Mouse (Mus musculus) hindbrain, embryonic 16.5 days (tissue): ENCODE measurements around the gene Ubxn1. TPM values are rescaled to one million over a fixed set of nuclear protein-coding genes. Genes with fewer than 3 reads are reported as not detected.
A peak's percentile ranks its signal among the peaks of the same experiment; 100 is the strongest.
"Not testable (repeated sequence)": the region's sequence is repeated elsewhere in the genome, so short reads cannot be mapped to it uniquely, and the experiment has no call there.

Experiments
- ATAC-seq: fragments of 200-750 bp; cut with Nextera tagmentation; 2 replicates; pipeline ENCODE4 v1.8.0; 2017; ENCODE audit warnings: moderate TSS enrichment, moderate library complexity
- H3K27ac ChIP-seq: fragments of 300-500 bp; sonication (generic); 2 replicates; pipeline ENCODE4 v1.5.1; 2014; ENCODE audit warnings: low read depth, mild to moderate bottlenecking, control low read depth, low read length, moderate library complexity
- H3K27me3 ChIP-seq: fragments of 300-500 bp; sonication (generic); replicated peaks from 2 replicates; pipeline ENCODE4 v1.6.1; 2014; ENCODE audit warnings: low read length; ENCODE audit not compliant: control insufficient read depth, insufficient read depth
- H3K36me3 ChIP-seq: fragments of 300-500 bp; sonication (generic); 2 replicates; pipeline ENCODE4 v1.6.1; 2014; ENCODE audit warnings: mild to moderate bottlenecking, low read length, moderate library complexity, mixed read lengths; ENCODE audit not compliant: control insufficient read depth, insufficient read depth
- H3K4me1 ChIP-seq: fragments of 300-500 bp; sonication (generic); 2 replicates; pipeline ENCODE4 v1.6.1; 2014; ENCODE audit warnings: low read depth, low read length; ENCODE audit not compliant: control insufficient read depth, insufficient read depth
- H3K4me2 ChIP-seq: fragments of 300-500 bp; sonication (generic); 2 replicates; pipeline ENCODE4 v1.6.1; 2014; ENCODE audit warnings: mild to moderate bottlenecking, low read length, control low read depth, moderate library complexity
- H3K4me3 ChIP-seq: fragments of 300-500 bp; sonication (generic); 2 replicates; pipeline ENCODE4 v1.5.1; 2014; ENCODE audit warnings: mild to moderate bottlenecking, low read length, control low read depth, moderate library complexity
- H3K9ac ChIP-seq: fragments of 300-500 bp; sonication (generic); 2 replicates; pipeline ENCODE4 v1.6.1; 2014; ENCODE audit warnings: low read depth, mild to moderate bottlenecking, control low read depth, low read length, moderate library complexity
- H3K9me3 ChIP-seq: fragments of 300-500 bp; sonication (generic); 2 replicates; pipeline ENCODE4 v1.6.1; 2014; ENCODE audit warnings: mild to moderate bottlenecking, low read length, moderate library complexity; ENCODE audit not compliant: control insufficient read depth
- WGBS: fragments of 180-500 bp; shearing (Covaris S2); extraction: QIAGEN DNeasy Blood & Tissue Kit; methylation state at CpG from one replicate; pipeline ENCODE4 v1.1.7; 2014; 5-methylcytosine and 5-hydroxymethylcytosine counted together
- polyA plus RNA-seq: library from polyadenylated mRNA; unstranded; fragments of >200 nt; fragmentation: Nextera tagmentation; extraction: Ambion mirVana; gene quantifications from 2 replicates; pipeline ENCODE4 v1.2.1, GENCODE M21; 2015

The Ubxn1 gene
- polyA plus RNA-seq, 1 experiment from 2014 or later: 151 TPM

DNA sequence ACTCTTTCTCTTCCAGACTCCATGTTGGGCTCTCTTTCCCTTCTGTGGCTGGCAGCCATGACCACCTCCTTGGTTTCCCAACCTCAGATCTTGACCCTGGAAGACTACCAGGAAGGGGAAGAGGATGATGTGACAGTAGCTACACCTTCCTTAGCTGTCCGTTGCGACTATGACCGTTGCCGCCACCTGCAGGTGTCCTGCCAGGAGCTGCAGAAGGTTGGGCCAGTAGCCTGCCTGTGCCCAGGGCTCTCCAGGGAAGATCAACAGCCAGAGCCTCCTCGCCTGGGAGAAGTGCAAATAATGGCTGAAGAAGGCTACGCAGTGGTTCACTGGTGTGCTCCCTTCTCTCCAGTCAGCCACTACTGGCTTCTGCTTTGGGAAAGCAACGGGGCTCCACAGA, 19.7 kb upstream of the Ubxn1 start:
- H3K9ac ChIP-seq: no peak overlapping the region
- peaks cover 11% of the 10 kb centered on the region for H3K36me3 ChIP-seq
- H3K27ac ChIP-seq: no peak overlapping the region
- WGBS: 57% methylated on average over 7 of the region's 7 CpGs
- no peak for ATAC-seq
- H3K4me1 ChIP-seq: no peaks in the 10 kb centered on the region
- H3K4me3 ChIP-seq: no peak overlapping the region
- H3K9me3 ChIP-seq: no peaks in the 10 kb centered on the region
- no peak overlapping the region for H3K4me2 ChIP-seq
- no peaks in the 10 kb centered on the region for H3K27me3 ChIP-seq

DNA sequence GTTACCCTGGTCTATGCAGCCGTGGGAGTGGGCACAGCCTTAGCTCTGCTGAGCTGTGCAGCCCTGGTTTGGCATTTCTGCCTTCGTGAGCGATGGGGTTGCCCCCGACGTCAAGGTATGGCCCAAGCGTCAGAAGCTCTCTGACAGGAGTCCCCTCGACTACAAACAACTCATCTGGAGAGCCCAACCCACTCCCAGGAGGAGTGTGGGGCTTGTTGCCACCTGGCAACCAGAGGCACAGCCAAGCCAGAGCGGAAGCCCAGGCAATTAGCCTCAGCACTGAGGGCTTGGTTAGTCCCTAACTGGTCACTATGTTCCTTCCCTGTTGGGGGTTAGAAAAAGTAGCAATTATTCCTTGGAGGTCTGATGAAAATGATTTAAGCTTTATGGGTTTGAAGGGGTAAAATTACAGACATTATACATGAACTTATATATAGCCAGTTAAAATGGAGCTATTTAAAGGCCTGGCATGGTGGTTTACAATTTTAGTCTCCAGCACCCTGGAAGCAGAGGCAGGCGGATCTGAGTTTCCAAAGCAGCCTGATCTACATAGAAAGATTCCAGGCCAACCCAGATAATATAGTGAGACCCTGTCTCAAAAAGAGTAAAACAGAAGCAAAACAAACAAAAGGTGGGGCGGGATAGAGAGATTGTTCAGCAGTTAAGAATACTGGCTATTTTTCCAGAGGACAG, 18.9 kb upstream of the Ubxn1 start:
- Histone ChIP-seq H3K4me2 (no peak overlapping the region), H3K9me3 (no peaks in the 10 kb centered on the region), H3K27me3 (no peaks in the 10 kb centered on the region), H3K27ac (no peak overlapping the region), H3K4me1 (no peaks in the 10 kb centered on the region), H3K36me3 (peaks cover 7% of the 10 kb centered on the region), H3K4me3 (no peak overlapping the region), H3K9ac (no peak overlapping the region)
- WGBS: 59% methylated on average over 10 of the region's 10 CpGs
- no peak for ATAC-seq

DNA sequence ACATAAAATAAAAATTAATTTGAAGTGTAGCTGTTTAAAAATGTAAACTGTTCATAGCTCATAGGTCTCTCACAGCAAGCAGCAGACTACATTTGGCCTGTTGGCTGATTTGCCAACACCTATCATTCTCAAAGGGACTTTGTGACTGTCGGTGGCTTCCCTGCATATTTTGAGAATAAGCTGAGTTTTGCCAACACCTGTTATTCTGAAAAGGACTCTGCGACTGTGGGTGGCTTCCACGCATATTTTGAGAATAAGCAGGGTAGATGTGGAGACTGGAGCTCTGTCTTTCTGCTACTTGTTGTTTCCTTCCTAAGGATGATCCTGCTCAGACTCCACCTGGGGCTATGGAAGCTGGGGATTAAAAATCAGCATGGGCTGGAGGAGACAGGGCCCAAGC, 18.2 kb upstream of the Ubxn1 start:
- Histone ChIP-seq H3K9ac (no peak overlapping the region), H3K36me3 (peaks cover 2% of the 10 kb centered on the region; the same call in 1 of the 2 replicates), H3K4me2 (no peak overlapping the region), H3K27me3 (no peaks in the 10 kb centered on the region), H3K4me1 (no peaks in the 10 kb centered on the region), H3K9me3 (no peaks in the 10 kb centered on the region), H3K27ac (no peak overlapping the region), H3K4me3 (no peak overlapping the region)
- no peak for ATAC-seq
- 82% methylated on average over 3 of the region's 3 CpGs for WGBS

DNA sequence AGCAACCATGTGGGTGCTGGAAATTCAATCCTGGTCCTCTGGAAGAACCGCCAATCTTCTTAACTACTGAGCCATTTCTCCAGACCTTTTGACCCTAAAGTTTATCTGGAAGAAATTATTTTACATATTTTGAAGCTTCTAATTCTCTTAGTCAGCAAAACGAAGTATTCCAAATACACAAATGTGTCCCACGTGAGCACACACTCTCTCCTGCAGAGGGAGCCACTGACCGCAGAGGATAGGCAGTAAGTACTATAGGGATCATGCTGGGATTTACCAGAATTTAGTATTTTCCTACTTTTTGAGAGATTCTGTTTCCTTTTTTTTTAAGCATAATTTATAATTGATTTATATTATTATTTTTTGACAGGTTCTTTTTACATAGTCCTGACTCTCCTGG, 13.6 kb upstream of the Ubxn1 start:
- no peaks in the 10 kb centered on the region for H3K36me3 ChIP-seq
- 39% methylated on average over 4 of the region's 4 CpGs for WGBS
- no peaks in the 10 kb centered on the region for H3K9me3 ChIP-seq
- no peak overlapping the region for H3K4me3 ChIP-seq
- no peaks in the 10 kb centered on the region for H3K27me3 ChIP-seq
- no peaks in the 10 kb centered on the region for H3K4me1 ChIP-seq
- ATAC-seq: no peak
- H3K27ac ChIP-seq: no peak overlapping the region
- H3K9ac ChIP-seq: no peak overlapping the region
- no peak overlapping the region for H3K4me2 ChIP-seq

DNA sequence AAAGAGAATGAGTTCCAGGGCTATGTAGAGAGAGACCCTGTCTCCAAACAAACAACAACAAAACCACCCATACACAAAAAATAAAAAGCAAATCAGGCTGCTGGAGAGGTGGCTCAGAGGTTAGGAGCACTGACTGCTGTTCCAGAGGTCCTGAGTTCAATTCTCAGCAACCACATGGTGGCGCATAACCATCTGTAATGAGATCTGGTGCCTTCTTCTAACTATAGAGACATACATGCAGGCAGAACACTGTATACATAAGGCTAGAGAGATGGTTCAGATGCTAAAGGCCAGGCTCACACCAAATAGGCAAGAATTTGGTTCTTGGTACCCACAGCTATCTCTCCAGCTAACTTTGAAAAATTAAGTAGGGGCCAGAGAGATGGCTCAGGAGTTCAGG, 12.3 kb upstream of the Ubxn1 start:
- Histone ChIP-seq H3K36me3 (no peaks in the 10 kb centered on the region), H3K9ac (no peak overlapping the region), H3K4me1 (no peaks in the 10 kb centered on the region), H3K27ac (no peak overlapping the region), H3K4me3 (no peak overlapping the region), H3K27me3 (no peaks in the 10 kb centered on the region), H3K9me3 (no peaks in the 10 kb centered on the region), H3K4me2 (no peak overlapping the region)
- WGBS: 15% methylated on average over 1 of the region's 1 CpGs
- no peak for ATAC-seq

DNA sequence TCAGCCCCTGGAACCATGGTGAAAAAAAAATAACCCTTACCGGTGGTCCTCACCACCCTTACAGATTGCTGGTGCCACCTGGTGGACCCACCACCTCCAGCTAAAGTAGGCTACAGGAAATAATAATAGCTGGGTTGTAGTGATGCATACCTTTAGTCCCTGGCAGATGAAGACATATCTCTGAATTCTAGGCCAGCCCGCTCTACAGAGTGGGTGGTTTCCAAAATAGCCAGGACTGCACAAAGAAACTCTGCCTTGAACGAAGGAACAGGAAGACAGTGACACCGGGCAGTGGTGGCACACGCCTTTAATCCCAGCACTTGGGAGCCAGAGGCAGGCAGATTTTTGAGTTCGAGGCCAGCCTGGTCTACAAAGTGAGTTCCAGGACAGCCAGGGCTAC, 7.0 kb upstream of the Ubxn1 start:
- H3K9me3 ChIP-seq: no peaks in the 10 kb centered on the region
- no peaks in the 10 kb centered on the region for H3K36me3 ChIP-seq
- H3K27me3 ChIP-seq: no peaks in the 10 kb centered on the region
- no peak for ATAC-seq
- H3K4me3 ChIP-seq: no peak overlapping the region
- H3K4me2 ChIP-seq: no peak overlapping the region
- no peak overlapping the region for H3K27ac ChIP-seq
- H3K4me1 ChIP-seq: no peaks in the 10 kb centered on the region
- no peak overlapping the region for H3K9ac ChIP-seq
- WGBS: 85% methylated on average over 6 of the region's 6 CpGs

DNA sequence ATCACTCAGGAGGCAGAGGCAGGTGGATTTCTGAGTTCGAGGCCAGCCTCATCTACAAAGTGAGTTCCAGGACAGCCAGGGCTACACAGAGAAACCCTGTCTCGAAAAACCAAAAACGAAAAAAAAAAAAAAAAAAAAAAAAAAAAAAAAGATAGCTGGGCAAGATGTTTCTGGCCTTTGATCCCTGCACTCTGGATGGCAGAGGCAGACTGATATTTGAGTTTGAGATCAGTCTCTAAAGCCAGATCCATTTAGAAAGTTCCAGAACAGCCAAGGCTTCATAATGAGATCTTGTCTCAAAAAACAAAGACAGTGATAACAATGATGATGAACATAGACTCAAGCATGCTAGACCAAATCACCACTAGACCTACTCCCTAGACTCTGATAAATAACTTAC, 915 bp upstream of the Ubxn1 start:
- H3K9me3 ChIP-seq, H3K27ac ChIP-seq, H3K9ac ChIP-seq, ATAC-seq, H3K4me3 ChIP-seq, H3K27me3 ChIP-seq: not testable (repeated sequence)
- Histone ChIP-seq H3K4me1 (peaks cover 11% of the 10 kb centered on the region), H3K36me3 (peaks cover 18% of the 10 kb centered on the region), H3K4me2 (peak overlapping the region; percentile 62)
- WGBS: 87% methylated on average over 3 of the region's 3 CpGs

DNA sequence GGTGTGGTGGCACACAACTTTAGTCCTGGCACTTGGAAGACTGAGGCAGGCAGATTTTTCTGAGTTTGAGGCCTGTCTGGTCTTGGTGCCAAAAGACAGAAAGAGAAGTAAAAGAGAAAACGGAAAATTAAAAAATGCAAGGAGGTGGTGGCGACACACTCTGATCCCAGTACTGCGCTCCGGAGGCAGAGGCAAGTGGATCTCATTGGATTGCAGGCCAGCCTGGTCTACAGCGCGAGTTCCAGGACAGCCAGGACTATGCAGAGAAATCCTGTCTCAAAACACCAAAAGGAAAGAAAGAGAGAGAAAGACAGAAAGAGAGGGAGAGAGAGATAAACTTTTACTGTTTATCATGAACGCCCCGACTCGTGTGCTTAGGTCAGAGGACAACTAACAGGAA, 458 bp upstream of the Ubxn1 start:
- peaks cover 11% of the 10 kb centered on the region for H3K4me1 ChIP-seq
- H3K9me3 ChIP-seq: no peaks in the 10 kb centered on the region
- H3K4me2 ChIP-seq: peak overlapping the region; percentile 62
- H3K4me3 ChIP-seq: peak overlapping the region; percentile 75
- H3K27me3 ChIP-seq: no peaks in the 10 kb centered on the region
- H3K9ac ChIP-seq: peak overlapping the region; percentile 66
- H3K36me3 ChIP-seq: peaks cover 22% of the 10 kb centered on the region
- peak overlapping the region; percentile 76; the same call in 1 of the 2 replicates for H3K27ac ChIP-seq
- ATAC-seq: peak; percentile 41
- WGBS: 58% methylated on average over 9 of the region's 9 CpGs

DNA sequence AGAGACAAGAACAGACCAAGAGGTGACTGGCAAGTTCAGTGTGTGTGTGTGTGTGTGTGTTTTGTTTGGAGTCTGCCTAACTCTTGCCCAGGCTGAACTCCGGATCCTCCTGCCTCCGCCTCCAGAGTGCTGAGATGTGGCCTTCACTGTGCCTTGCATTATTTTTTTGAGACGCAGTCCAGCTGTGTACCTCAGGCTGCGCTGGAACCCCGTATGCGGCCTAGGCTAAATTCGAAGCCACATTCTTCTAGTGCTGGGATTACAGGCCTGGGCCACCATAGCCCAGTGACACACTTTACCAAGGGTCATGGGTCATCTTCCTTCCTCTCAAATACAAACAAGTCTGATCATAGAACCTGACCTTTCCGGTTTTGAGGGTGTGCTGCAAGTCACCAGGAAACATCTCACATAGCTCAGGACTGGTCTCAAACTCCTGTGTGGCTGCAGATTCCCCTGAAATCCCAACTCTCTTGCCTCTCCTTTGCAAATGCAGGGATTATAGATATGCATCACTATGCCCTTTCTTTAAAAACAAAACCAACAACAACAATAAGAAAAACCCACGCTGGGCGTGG, 1.1 kb downstream of the Ubxn1 start:
- WGBS: 78% methylated on average over 10 of the region's 10 CpGs
- H3K4me3 ChIP-seq: peak overlapping the region; percentile 75
- H3K27ac ChIP-seq: no peak overlapping the region
- H3K4me1 ChIP-seq: peaks cover 11% of the 10 kb centered on the region
- peak overlapping the region; percentile 81 for H3K4me2 ChIP-seq
- H3K9ac ChIP-seq: peak overlapping the region; percentile 86
- peaks cover 26% of the 10 kb centered on the region for H3K36me3 ChIP-seq
- no peak for ATAC-seq
- no peaks in the 10 kb centered on the region for H3K27me3 ChIP-seq
- H3K9me3 ChIP-seq: no peaks in the 10 kb centered on the region
